Mouse (Mus musculus) 416B (cell line): ENCODE results near the gene Uvrag.
A peak's percentile ranks its signal among the peaks of the same experiment; 100 is the strongest.

ENCODE experiments used
- DNase-seq: peaks from one replicate; pipeline ENCODE4 v3.0.0; 2011; ENCODE audit warnings: low read depth

Uvrag gene

DNA sequence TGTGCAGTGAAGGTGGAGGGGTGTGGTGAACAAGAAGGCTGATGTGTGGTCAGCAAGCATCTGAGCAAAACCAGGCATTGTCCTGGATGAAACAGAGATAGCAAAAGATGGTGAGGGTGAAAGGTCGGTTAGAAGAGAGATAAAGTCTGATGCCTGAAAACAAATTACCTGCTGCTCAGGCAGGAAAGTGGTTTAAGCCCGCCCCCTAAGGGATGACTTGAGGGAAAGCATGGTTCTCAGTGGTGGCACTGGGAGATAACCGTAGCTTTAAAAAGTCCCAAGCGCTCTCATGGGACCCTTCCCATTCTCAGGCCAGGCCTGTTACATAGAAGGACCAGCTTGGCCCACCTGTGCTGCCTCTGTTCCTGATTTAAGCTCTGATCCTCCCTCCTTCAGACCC is 119.7 kb downstream of the Uvrag start:
- no peak for DNase-seq

DNA sequence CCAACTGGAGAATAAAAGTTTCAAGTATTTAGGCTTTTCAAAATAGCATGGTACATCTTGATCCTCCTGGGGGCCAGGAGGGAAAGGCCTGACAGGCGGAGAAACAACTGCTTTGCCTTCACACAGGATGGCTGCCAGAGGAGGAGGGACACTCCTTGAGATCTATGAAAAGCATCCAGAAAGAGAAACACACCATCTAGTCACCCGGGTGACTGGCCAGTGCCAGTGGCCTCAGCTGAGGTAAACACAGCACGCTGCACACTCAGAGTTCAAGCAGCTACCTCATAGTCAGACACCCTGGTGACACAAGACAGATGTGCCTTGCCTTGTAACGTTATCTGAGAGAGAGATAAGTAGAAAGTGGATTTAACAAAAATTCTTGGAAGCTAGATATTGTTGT is 120.6 kb downstream of the Uvrag start:
- DNase-seq, result no peak

DNA sequence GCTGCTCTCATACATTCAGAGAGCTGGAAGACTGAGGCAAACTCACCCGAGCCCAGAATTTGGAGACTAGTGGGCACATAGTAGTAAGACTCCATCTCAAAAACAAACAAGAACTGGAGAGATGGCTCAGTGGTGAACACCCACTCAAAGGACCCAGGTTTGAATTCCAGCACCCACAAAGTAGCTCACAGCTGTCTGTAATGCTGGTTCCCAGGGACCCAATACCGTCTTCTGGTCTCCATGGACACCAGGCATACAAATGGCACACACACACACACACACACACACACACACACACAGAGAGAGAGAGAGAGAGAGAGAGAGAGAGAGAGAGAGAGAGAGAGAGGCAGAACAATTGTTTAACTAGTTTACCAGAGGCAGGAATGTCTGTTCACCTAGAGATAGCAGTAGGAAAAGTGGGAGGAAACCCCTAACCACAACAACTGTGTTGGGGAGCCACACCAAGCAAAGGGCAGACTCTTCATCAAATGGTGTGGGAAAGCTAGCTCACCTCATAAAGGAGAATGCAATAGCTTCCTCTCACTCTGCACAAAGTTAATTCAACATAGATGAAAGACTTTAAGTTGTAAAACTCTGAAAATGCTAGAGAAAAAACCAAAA is 123.6 kb downstream of the Uvrag start:
- peak; percentile 86 for DNase-seq

DNA sequence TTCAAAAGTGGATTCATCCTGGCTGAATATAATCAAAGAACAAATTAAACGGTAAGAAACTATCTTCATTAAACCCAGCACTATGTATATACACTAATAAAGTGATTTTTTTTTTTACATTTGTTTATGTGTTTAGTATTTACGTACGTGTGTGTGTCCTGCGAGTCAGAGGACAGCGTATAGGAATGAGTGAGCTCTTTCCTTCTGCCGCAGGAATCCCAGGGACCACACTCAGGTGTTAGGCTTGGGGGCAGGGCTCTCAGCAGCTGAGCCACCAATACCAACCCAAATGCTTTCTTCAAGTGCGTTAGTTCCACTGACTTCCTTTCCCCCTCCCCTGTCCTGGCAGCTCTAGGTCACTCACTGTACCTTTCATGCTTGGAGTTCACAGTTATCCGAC is 125.0 kb downstream of the Uvrag start:
- DNase-seq, result no peak

DNA sequence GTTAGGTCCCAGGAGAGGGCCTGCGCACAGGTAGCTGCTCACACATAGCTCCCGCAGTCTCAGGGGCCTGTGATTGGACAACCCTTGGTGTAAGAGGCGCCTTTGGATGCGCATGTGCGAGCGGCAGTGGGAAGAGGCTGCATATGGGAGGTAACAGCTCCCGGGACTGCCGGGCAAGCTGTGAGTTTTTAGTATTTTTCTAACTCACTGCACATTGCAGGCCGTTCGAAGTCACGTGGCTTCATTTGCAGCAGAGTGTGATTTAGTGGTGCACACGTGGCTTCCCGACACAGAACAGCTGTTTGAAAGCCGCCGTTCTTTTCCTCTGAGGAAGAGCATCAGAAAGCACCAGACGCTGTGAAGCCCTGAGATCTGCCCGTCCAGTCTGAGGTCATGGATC is 125.5 kb downstream of the Uvrag start:
- no peak for DNase-seq

DNA sequence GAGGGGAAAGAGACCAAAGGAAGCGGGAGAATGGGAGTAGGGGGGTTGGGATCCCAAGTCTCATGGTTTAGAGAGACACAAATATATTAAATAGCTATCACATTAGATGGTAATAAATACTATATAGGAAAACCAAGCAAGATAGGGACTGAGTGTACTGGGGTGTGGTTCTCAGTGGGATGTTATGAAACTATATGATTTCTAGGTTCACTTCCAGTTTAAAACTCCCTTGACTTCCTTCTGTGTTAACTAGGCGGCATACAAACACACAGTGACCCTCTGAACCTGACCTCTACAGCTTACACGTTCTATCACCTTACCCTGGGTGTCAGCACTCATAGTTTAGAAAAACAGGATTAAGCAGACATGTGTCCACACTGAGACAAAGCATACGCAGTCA is 126.3 kb downstream of the Uvrag start:
- DNase-seq, result no peak

DNA sequence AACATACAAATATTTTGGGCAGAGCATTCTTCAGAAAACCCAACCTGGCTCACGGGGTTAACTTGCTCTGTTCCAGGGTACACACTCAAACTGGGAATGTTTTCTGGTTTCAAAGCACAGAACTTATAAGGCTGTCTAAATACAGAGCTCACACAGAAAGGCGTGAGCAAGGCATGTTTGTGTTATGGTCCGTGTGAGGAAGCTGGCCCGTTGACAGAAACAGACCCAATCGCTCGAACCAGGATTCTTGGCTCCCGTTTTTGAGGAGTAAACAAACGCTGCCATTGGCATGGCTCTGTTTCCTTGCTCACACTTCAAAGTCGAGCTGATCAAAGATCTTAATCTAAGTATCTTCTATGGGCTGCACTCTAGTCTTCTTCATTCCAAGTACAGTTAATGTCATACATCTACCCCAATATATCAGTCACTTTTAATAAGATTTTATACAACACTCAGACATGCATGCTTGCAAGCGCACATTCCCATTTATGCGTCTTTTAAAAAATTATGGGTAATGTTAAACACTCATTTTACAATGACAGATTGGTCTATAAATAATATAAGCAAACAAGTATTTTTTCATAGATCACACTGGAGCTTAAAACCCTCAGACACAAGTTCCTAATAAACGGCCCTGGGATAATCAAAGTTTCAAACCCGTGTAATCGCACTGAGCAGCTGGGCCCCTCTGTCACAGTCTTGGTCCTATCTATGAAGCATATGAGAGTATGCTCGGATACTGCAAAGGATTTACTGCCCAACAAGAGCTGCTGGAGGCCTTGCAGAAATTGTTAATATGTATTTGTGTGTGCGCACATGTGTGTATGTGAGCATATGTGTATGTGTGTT is 133.2 kb downstream of the Uvrag start:
- no peak for DNase-seq

DNA sequence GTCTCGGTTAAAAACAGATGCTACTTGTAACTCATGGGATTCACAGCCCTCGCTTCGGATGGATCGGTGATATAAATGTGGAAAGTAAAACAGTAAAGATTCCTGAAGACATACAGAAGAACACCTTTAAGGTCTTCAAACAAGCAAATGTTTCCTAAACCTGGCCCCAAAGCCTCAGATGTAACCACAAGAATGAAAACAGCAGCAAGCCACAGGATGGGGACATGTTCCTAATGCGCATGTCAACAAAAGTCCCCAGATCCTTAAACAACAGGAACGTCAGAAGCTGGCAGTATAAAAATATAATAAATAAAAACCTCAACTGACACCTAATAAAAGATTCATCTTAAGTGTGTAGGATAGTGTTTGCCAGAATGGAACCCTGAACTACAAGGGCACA is 137.7 kb downstream of the Uvrag start:
- no peak for DNase-seq

DNA sequence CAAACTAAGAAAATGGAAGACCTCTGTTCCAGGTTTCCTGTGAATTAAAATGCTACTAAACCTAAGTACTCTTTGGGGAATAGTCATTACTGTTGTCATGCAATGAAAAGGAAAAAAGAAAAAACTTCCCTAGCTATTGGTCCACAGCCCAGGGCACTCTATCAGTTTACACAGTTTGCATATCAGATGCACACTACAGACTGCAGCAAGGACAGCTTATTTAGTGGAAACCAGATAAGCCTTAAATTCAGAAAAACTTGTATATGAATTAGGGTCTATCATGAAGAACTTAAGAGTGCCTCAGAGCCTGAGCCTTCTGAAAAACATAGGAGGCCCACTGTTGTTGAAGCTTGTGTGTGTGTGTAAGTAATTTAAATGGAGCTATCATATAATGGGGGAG is 142.2 kb downstream of the Uvrag start:
- DNase-seq, result no peak

DNA sequence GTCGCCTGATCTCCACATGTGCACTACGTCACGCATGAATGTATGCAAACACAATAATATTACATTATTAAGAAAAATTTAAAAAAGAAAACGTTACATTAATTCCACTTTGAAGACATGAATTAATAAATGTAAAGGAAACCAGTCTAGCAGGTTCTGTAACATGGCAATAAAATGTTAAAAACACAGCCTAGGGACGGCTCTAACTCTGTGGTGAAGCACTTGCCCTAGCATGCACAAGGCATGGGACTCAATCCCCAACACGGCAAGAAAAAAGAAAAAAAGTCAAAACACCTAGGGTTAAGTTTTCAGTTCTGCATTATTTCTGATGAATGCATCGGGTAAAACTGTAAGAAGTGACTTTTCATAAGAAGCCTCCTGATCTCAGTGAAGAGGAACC is 143.2 kb downstream of the Uvrag start:
- DNase-seq, result no peak

DNA sequence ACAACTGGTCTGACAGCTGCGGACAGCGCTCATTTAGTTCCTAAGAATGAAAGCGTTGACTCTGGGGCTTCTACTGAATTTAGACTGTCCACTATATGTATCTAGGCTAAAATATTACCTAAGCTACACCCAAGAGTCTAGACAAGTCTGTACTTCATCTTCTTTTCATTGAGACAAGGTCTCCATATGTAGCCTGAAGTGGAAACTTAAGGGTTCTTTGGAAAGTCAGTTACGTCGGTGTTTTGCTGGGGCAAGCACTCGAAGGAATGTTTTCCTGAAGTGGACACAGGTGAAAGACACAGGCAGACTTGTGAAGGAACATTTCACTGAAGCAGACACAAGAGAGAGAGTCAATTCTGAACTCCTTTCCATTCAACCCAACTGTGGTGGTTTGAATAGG is 144.2 kb downstream of the Uvrag start:
- no peak for DNase-seq

DNA sequence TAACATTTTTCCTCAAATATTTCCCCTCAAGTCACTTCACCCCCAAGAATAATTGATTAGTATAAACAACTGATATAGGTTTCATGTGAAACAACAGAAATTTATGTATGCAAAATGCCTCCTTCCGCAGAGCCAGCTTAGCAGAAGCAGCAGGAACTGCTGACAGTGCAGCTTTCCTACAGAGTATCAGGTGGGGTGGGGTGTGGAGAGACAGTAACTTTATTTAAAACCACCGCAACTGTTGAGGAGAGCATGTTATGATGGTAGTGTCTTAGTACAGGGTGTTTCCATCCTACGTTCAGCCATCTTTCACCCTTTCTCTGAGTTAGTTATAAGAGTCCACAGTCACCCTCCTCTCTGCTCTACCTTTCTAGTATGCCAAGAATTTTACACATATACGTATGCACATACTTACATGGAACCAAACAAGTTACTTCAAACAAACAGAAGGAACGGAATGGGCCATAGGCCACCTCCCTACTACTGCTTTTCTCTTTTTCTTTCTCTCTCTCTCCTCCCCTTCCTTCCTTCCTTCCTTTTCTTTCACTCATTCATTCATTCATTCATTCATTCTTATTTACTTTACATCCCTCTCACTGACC is 145.7 kb downstream of the Uvrag start:
- DNase-seq, result no peak

DNA sequence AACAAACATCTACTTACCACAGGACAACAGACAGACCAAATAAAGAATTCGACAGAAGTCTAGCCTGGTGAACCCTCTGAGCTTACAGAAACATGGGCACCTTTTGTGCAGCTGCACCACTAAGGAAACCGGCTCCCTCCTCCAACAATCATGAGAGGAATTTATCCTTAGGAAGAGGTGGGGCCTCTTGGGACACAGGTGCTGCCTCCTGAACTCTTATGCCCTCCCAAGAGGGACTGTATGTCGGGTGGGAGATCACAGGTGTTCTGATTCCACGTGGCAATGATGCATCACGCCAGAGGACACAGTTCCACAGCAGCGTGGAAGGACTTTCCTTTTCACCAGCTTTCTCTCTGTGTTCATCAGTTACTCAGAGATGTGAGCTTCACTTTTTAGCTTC is 146.8 kb downstream of the Uvrag start:
- DNase-seq, result no peak

DNA sequence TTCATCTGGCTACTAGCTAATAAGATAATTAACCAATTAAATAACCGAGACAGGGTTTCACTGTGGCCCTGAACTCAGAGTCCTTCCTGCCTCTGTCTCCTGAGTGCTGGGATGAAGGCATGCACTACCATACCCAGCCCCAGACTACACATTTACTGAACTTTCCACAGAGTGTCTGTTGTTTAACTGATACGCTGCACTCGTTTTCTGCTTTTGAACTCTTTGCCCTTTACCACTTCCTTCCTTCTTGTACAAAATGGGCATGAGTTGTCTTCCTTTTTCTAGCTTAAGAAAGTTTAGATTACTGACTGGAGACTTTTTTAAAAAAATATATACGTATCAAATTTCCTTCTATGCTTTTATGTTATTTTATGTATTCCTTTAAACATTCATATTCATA is 147.5 kb downstream of the Uvrag start:
- DNase-seq, result peak; percentile 90

DNA sequence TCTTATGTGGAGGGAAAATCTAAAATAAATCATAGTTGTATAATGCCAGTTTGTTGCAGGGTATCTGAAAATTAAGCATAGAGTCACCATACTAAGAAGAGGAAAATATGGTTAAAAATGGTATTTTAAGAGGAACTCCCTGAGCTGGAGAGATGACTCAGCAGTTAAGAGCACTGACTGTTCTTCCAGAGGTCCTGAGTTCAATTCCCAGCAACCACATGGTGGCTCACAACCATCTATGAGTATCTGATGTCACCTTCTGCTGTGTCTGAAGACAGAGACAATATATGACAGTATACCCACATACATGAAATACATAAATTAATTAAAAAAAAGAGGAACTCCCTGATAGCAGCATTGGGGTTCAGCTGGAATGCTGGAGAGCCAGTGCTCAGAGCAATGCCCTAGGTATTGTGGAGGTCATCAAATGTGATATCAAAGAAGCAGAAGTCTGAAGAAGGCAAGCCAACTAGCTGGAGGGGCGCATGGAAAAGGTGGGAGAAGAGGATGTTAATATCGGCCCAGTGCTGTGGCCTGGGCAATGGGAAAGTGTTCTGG is 149.7 kb downstream of the Uvrag start:
- DNase-seq, result peak; percentile 30

DNA sequence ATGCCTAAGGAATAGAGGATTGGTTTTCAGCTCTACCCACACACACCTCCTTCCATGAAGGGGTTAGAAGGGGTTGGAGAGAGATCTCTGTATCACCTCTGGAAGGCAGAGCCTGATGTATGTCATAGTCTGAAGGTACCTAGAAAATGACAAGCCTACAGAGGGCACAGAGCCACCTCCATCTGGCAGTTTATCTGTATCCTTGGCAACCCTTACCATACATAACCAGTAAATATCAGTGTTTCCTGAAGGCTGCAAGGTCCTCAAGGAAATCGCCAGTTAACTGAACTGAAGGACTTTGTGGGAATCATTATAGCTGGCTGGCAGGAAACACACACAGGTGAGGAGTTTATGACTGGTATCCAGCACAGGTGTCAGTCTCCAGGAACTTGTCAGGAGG is 150.4 kb downstream of the Uvrag start:
- DNase-seq, result no peak

DNA sequence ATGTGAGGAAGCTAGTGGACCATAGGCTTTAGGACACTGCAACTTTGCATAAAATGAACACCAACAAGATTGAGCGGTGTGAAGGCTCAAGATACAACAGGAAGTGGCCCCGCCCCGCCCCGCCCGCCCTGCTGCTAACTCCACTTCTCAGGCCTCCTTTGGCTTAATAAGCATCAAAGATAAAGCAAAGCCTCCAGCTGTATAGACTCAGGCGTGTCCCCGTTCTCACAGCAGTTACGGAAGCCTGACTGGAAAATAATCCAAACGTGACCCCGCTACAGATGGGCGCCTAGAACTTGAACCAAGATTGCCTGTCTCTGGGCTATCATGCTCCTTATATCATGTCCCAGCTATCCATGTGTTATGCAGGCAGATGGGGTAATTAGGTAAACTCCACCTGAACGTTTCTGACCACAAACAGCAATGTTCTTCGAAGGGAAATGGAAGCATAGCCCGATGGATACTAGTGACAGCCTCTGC is 153.9 kb downstream of the Uvrag start:
- peak; percentile 42 for DNase-seq

DNA sequence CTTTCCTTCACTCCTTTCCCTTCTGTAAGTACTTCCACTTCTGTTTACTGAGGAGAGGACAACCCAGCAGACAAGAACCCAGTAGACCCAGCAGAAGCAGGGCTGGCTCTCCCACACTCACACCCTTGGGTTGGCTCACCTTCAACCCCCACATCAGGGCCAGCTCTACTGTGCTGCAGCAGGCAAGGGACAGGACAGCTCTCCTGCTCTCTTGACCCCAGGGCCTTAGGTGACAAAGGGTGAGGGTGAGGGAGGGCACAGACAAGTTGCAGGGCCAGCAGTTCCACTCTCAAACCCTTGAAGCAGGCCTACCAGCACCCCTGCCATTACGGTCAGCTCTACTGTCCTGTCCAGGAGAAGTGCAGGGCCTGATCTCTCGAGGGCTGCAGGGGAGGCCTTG is 155.0 kb downstream of the Uvrag start:
- no peak for DNase-seq

DNA sequence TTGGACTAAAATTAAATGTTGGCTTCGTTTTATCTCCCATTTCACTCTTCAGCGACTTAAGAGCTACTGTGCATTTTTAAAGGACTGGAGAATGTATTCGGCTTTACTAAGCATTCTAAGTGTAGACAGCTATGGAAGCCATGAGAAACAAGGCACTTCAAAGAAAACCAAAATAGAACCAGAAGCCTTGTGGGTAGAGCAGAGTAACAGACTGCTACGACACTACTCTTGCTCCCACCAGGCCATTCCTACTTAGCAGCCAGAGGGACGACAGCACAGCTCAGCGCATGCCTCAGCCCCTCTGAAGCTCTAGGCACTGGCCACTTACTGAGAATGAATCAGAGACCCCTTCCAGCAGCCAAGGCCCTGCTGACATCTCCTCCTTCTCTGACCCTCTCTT is 155.5 kb downstream of the Uvrag start:
- no peak for DNase-seq

DNA sequence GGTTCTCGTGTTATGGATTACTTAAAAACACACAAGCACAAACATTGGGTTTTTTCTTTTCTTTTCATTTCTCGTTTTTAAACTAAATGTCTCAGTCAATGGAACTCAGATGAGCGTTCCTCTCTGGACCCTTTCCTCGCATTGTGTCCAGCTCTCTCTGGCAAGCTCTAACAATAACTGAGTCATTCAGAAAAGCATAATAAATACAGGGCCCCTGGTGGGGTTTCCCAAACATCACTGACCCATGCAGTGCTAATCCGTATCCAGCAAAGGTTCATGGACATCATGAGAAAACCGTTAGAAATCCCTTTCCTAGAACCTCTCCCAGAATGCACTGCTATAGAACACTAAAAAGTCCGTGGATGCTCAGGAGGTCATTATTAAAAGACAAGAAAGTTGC is 156.6 kb downstream of the Uvrag start:
- DNase-seq, result no peak

DNA sequence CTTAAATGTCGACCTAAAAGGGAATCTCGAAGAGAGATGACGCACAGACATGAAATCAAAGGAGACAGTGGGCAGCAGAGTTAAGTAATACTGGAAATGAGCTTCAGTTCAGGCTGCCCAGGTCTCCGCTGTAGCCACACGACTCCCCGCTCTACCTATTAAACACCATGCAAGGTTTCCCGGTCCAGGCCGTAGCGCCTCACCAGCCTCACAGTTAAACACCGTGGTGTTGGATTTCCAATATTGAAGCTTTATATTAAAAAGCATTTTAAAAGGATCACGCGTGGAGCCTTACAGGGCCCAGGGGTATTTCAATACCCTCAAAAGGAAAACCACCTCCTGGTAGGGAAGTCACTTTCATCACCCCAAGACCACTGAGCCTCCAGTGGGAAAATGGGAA is 157.9 kb downstream of the Uvrag start:
- no peak for DNase-seq

DNA sequence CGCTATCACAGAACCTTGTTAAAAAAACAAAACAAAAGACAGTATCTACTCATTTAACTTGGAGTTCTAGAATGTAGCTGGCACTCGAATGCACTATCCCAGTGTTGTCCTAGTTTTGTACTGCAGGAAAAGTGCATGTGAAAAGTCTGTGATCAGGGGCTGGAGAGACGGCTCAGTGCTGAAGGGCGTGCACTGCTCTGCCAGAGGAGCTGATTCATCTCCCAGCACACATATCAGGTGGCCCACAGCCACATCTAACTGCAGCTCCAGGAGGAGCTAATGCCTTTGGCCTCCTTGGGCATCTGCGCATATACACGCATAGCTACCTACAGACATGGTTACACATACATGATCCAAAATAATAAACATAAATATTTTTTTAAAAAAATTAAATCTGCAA is 159.5 kb downstream of the Uvrag start:
- no peak for DNase-seq

DNA sequence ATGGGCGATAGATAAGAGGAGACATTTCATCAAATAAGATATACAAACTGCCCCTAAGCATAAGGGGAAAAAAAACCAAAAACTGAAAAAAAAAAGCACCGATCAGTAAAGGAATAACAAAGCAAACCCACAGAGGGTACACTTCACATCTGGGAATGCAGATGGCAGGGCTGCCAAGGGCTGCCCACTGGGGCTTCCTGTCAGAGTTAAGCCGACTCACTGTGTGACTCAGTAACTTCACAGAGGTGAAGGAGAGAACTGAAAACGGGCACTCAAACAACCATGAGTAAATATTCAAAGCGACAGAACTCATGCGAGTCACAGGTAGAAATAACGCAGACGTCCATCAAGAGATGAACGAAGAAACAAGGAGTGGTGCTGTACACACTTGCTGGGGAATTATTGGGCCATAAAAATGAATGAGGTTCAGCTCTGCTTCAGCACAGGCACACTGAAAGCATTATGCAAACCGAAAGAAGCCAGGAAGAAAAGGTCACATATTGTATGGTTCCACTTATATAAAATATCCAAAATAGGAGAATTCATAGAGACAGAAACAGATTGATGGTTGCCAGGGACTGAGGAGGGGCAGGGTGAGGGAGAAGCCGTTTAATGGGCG is 164.0 kb downstream of the Uvrag start:
- DNase-seq, result peak; percentile 83
